Comparison of ENCODE assay signal across 8 mouse cellular contexts in the genomic region with DNA sequence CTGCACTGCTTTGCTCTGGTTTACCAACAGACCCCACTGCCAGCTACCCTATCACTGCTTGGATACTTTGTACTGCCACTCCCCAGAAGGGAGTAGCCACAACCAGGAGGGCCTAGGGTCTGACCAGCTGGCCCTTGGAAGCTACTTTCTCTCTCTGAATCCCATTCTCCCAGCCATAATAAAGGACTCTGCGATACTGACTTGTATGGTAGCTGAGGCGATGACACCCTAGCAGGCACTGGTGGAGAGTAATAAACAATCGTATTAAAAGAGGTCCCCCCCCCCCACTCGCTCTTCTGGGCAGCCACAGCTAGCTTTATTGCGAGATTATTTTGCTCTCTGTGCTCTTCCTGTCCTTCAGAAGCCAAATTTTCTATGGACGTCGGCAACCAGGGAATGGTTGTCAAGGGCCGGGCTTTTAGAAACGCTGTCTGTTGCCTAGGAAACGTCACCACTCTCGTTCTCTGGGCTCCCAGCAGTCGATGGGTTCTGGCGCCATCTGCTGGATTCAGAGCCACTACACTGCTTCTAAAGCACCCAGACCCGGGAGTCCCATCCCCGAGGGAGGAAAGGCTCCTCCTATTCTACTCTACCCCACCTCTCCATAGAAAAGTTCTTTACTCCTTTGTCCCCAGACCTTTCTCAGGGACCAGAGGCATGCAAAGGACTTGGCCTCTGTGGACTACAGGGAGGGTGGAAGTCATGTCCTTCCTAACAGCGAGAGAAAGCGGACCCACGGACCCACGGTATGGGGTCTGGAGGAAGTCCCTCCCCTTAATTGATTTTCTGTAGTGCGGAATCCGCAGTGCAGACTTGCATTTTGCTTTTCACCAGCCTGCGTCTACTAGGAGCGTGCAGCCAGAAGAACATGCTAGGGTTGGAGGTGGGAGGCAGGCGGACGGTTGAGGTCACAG. TPM values are rescaled to one million over a fixed set of nuclear protein-coding genes. Genes with fewer than 3 reads are reported as not detected.
DNase-seq lines count a peak whose midpoint lies in the region; ATAC-seq and TF ChIP-seq lines count a peak whose summit lies in the region.

No protein-coding gene starts in this region.

- peak overlapping the region; percentile 78 for H3K9ac ChIP-seq in heart, embryonic 13.5 days
- no peak overlapping the region for H3K9ac ChIP-seq in kidney, postnatal 0 days (ENCODE audit: low read depth, low read length)
- no peak overlapping the region for H3K9ac ChIP-seq in liver, adult 2 months (ENCODE audit: low read depth, low read length)

- peak overlapping the region; percentile 80 for H3K4me2 ChIP-seq in heart, embryonic 13.5 days
- peak overlapping the region; percentile 46 for H3K4me2 ChIP-seq in kidney, postnatal 0 days (ENCODE audit: low read length)
- H3K4me2 ChIP-seq in myocyte (ENCODE audit: low read depth): peak overlapping the region; percentile 58

- no peak overlapping the region for H3ac ChIP-seq in myocyte (ENCODE audit: control insufficient read depth, insufficient read length)

- no peaks in the 10 kb centered on the region for H3K4me1 ChIP-seq in bone marrow, adult 2 months (ENCODE audit: control insufficient read depth, insufficient read depth, low read length)
- no peaks in the 10 kb centered on the region for H3K4me1 ChIP-seq in embryonic fibroblast, embryonic 13.5 days (ENCODE audit: control insufficient read depth, insufficient read depth, low read length)
- H3K4me1 ChIP-seq in heart, embryonic 13.5 days: peaks cover 21% of the 10 kb centered on the region
- H3K4me1 ChIP-seq in kidney, postnatal 0 days (replicated peaks; ENCODE audit: insufficient read depth, low read length): no peaks in the 10 kb centered on the region
- no peaks in the 10 kb centered on the region for H3K4me1 ChIP-seq in liver, adult 2 months (ENCODE audit: control insufficient read depth, insufficient read depth, low read length)

- WGBS in bone marrow, adult 2 months: 29% methylated on average over 25 of the region's 25 CpGs
- WGBS in heart, embryonic 13.5 days: 15% methylated on average over 25 of the region's 25 CpGs
- 11% methylated on average over 25 of the region's 25 CpGs for WGBS in kidney, postnatal 0 days
- 17% methylated on average over 25 of the region's 25 CpGs for WGBS in liver, adult 2 months

- H3K4me3 ChIP-seq in bone marrow, adult 2 months (replicated peaks; ENCODE audit: control insufficient read depth, low read depth, low read length): no peak overlapping the region
- no peak overlapping the region for H3K4me3 ChIP-seq in embryonic fibroblast, embryonic 13.5 days (ENCODE audit: insufficient read depth, low read length)
- H3K4me3 ChIP-seq in heart, embryonic 13.5 days: peak overlapping the region; percentile 49
- peak overlapping the region; percentile 15 for H3K4me3 ChIP-seq in kidney, postnatal 0 days (replicated peaks; ENCODE audit: low read depth, low read length)
- no peak overlapping the region for H3K4me3 ChIP-seq in liver, adult 2 months (ENCODE audit: insufficient read depth, low read depth, low read length)
- H3K4me3 ChIP-seq in myocyte: no peak overlapping the region

- H3K27me3 ChIP-seq in heart, embryonic 13.5 days (replicated peaks): peaks cover 25% of the 10 kb centered on the region
- H3K27me3 ChIP-seq in kidney, postnatal 0 days (ENCODE audit: insufficient read depth, low read length): no peaks in the 10 kb centered on the region
- H3K27me3 ChIP-seq in liver, adult 2 months (ENCODE audit: control insufficient read depth, insufficient read depth, low read length): no peaks in the 10 kb centered on the region
- H3K27me3 ChIP-seq in myocyte (ENCODE audit: control insufficient read depth, insufficient read depth, insufficient read length): no peaks in the 10 kb centered on the region

- no peak overlapping the region for H3K27ac ChIP-seq in bone marrow, adult 2 months (ENCODE audit: control insufficient read depth, insufficient read depth, low read depth, low read length, poor library complexity)
- H3K27ac ChIP-seq in embryonic fibroblast, embryonic 13.5 days (ENCODE audit: insufficient read depth, low read length): no peak overlapping the region
- H3K27ac ChIP-seq in heart, embryonic 13.5 days (replicated peaks): no peak overlapping the region
- no peak overlapping the region for H3K27ac ChIP-seq in kidney, postnatal 0 days
- no peak overlapping the region for H3K27ac ChIP-seq in liver, adult 2 months (replicated peaks; ENCODE audit: insufficient read depth, low read depth, low read length)

- peak; percentile 75 for DNase-seq in A20 (ENCODE audit: low read depth, low spot score)
- DNase-seq in kidney, postnatal 0 days (ENCODE audit: low spot score): peak; percentile 99
- DNase-seq in liver, adult 2 months (ENCODE audit: extremely low read depth, low read depth, low spot score): peak; percentile 62
- DNase-seq in spleen, postnatal 4 days (ENCODE audit: low spot score in 2 of 2): peak; percentile 73 to 89

- peak; percentile 86 for TF ChIP-seq CTCF in bone marrow, adult 2 months (IDR thresholded peaks at IDR 0.05; ENCODE audit: control insufficient read depth, insufficient read depth, low read length)
- peak; percentile 83 for TF ChIP-seq CTCF in embryonic fibroblast, embryonic 13.5 days (IDR thresholded peaks at IDR 0.05; ENCODE audit: borderline replicate concordance, insufficient read depth, low read length)
- TF ChIP-seq CTCF in kidney, postnatal 0 days (IDR thresholded peaks at IDR 0.05; ENCODE audit: low read depth): peak; percentile 95
- TF ChIP-seq CTCF in liver, adult 2 months (IDR thresholded peaks at IDR 0.05; ENCODE audit: low read depth, low read length): peak; percentile 95

- peaks cover 25% of the 10 kb centered on the region for H3K36me3 ChIP-seq in heart, embryonic 13.5 days
- peaks cover 13% of the 10 kb centered on the region for H3K36me3 ChIP-seq in kidney, postnatal 0 days (ENCODE audit: insufficient read depth, low read length)
- no peaks in the 10 kb centered on the region for H3K36me3 ChIP-seq in liver, adult 2 months (ENCODE audit: control insufficient read depth, insufficient read depth, low read length)
- H3K36me3 ChIP-seq in myocyte (ENCODE audit: control insufficient read depth, insufficient read depth): peaks cover 2% of the 10 kb centered on the region

- no peaks in the 10 kb centered on the region for H3K9me3 ChIP-seq in heart, embryonic 13.5 days
- H3K9me3 ChIP-seq in kidney, postnatal 0 days (replicated peaks; ENCODE audit: low read length): no peaks in the 10 kb centered on the region

- no peak for ATAC-seq in heart, embryonic 13.5 days (ENCODE audit: extremely low read depth, insufficient number of reproducible peaks, low FRiP score, low TSS enrichment)
- ATAC-seq in kidney, postnatal 0 days (replicated peaks; ENCODE audit: low FRiP score, low read depth): peak; percentile 82

- no peaks in the 10 kb centered on the region for H3K79me2 ChIP-seq in liver, adult 2 months (ENCODE audit: control insufficient read depth, insufficient read depth, low read length)
- no peaks in the 10 kb centered on the region for H3K79me2 ChIP-seq in myocyte (ENCODE audit: control insufficient read depth, insufficient read depth)

- no peak for TF ChIP-seq POLR2A in bone marrow, adult 2 months (IDR thresholded peaks at IDR 0.05; ENCODE audit: borderline replicate concordance, control insufficient read depth, low read depth, low read length)
- TF ChIP-seq POLR2A in embryonic fibroblast, embryonic 13.5 days (IDR thresholded peaks at IDR 0.05; ENCODE audit: low read depth, low read length): no peak
- no peak for TF ChIP-seq POLR2A in liver, adult 2 months (IDR thresholded peaks at IDR 0.05; ENCODE audit: extremely low read depth, insufficient read depth, low read length)
- no peak for TF ChIP-seq POLR2A in myocyte (IDR thresholded peaks at IDR 0.05; ENCODE audit: insufficient read length, low read depth)

TF ChIP-seq in myocyte, 11 proteins besides CTCF, POLR2A, EP300 and RAD21 (continues in another document):
- TF ChIP-seq MYOD1 (IDR thresholded peaks at IDR 0.05; ENCODE audit: control insufficient read depth in 1 of 3, insufficient read length in 2 of 3, low read depth in 2 of 3) (no peak), SRF (IDR thresholded peaks at IDR 0.05; ENCODE audit: control insufficient read depth, insufficient read length, low read depth) (no peak), TCF12 (IDR thresholded peaks at IDR 0.05; ENCODE audit: insufficient read depth, poor library complexity, severe bottlenecking) (no peak), CEBPB (IDR thresholded peaks at IDR 0.05; ENCODE audit: insufficient read depth, poor library complexity, severe bottlenecking) (no peak), REST (IDR thresholded peaks at IDR 0.05; ENCODE audit: insufficient read depth, insufficient read length) (no peak)

RNA-seq across cellular contexts. Expression of a gene that starts 17.6 kb away (rescaled TPM):
- polyA plus RNA-seq in bone marrow, adult 2 months (2011; ENCODE audit: insufficient read depth, insufficient read length, low replicate concordance, missing spikeins): 8.6 and 29.9 TPM in 2 replicates
- 34.4 and 36.5 TPM in 2 replicates for polyA plus RNA-seq in embryonic fibroblast, embryonic 13.5 days (2011; ENCODE audit: insufficient read length, low read depth, missing spikeins)
- 34.7 and 36.6 TPM in 2 replicates for polyA plus RNA-seq in heart, embryonic 13.5 days (2015; fragmentation: Nextera tagmentation; extraction: Ambion mirVana)
- 26.3 and 28.0 TPM in 2 replicates for polyA plus RNA-seq in kidney, postnatal 0 days (2015; fragmentation: Nextera tagmentation; extraction: Ambion mirVana)
- 1.1 and 2.6 TPM in 2 replicates for total RNA-seq in liver, adult 2 months (2014; rRNA removed)
- polyA plus RNA-seq in liver, adult 2 months (2012; rRNA removed): 3.4 and 5.2 TPM in 2 replicates
- polyA plus RNA-seq in myocyte (2012; fragmentation: generic; extraction: Trizol): 78.6 TPM

RNA-seq across cellular contexts. Expression of a gene that starts 19.2 kb away (rescaled TPM):
- not detected in 2 replicates for polyA plus RNA-seq in bone marrow, adult 2 months (2011; ENCODE audit: insufficient read depth, insufficient read length, low replicate concordance, missing spikeins)
- 0.16 and 0.33 TPM in 2 replicates for polyA plus RNA-seq in embryonic fibroblast, embryonic 13.5 days (2011; ENCODE audit: insufficient read length, low read depth, missing spikeins)
- 1.5 and 2.4 TPM in 2 replicates for polyA plus RNA-seq in heart, embryonic 13.5 days (2015; fragmentation: Nextera tagmentation; extraction: Ambion mirVana)
- polyA plus RNA-seq in kidney, postnatal 0 days (2015; fragmentation: Nextera tagmentation; extraction: Ambion mirVana): 0.50 and 0.76 TPM in 2 replicates
- total RNA-seq in liver, adult 2 months (2014; rRNA removed): under 0.01 TPM in 1 of 2 replicates, not detected in the other
- 0.02 and 0.11 TPM in 2 replicates for polyA plus RNA-seq in liver, adult 2 months (2012; rRNA removed)
- 0.37 TPM for polyA plus RNA-seq in myocyte (2012; fragmentation: generic; extraction: Trizol)

RNA-seq across cellular contexts. Expression of a gene that starts 33.8 kb away (rescaled TPM):
- polyA plus RNA-seq in bone marrow, adult 2 months (2011; ENCODE audit: insufficient read depth, insufficient read length, low replicate concordance, missing spikeins): 12.3 and 21.5 TPM in 2 replicates
- polyA plus RNA-seq in embryonic fibroblast, embryonic 13.5 days (2011; ENCODE audit: insufficient read length, low read depth, missing spikeins): 44.9 and 49.9 TPM in 2 replicates
- polyA plus RNA-seq in heart, embryonic 13.5 days (2015; fragmentation: Nextera tagmentation; extraction: Ambion mirVana): 23.4 and 26.2 TPM in 2 replicates
- 26.6 and 30.9 TPM in 2 replicates for polyA plus RNA-seq in kidney, postnatal 0 days (2015; fragmentation: Nextera tagmentation; extraction: Ambion mirVana)
- total RNA-seq in liver, adult 2 months (2014; rRNA removed): 8.0 and 9.7 TPM in 2 replicates
- 3.0 and 3.3 TPM in 2 replicates for polyA plus RNA-seq in liver, adult 2 months (2012; rRNA removed)
- polyA plus RNA-seq in myocyte (2012; fragmentation: generic; extraction: Trizol): 16.2 TPM

Comparison
In these comparisons a context has a peak if more than half of its experiments do, and no peak if none do; other contexts are left out.
1. H3K4me3 ChIP-seq: peak in heart, embryonic 13.5 days (single experiment) and kidney, postnatal 0 days (single experiment); none in bone marrow, adult 2 months (single experiment), embryonic fibroblast, embryonic 13.5 days (single experiment), liver, adult 2 months (single experiment) and myocyte (single experiment).
2. Peak in every context shown above with its lines, with median percentiles within 50 percentile points of each other: DNase-seq, CTCF ChIP-seq and H3K4me2 ChIP-seq.